Mouse (Mus musculus) adrenal gland, adult 18-20 months (tissue): ENCODE measurements around the gene Zfp64. TPM values are rescaled to one million over a fixed set of nuclear protein-coding genes. Genes with fewer than 3 reads are reported as not detected.
A peak's percentile ranks its signal among the peaks of the same experiment; 100 is the strongest.

Experiments used
- DNase-seq, 2 experiments: peaks; one replicate each; pipeline ENCODE4 v3.0.0; 2021 to 2022; ENCODE audit warnings: low spot score in 2 of 2
- long read RNA-seq, 2 experiments: library from polyadenylated mRNA; stranded (forward); transcript quantifications; one replicate each; pipeline ENCODE4 v2.0.0; 2021
- total RNA-seq, 2 experiments: library from RNA; stranded (reverse); gene quantifications; 1 replicate in 1 of 2; 2 replicates in 1 of 2; pipeline ENCODE4 v1.2.3; 2021

Zfp64 gene
- 10 to 100 TPM; 13.6 to 15.0 TPM for total RNA-seq
- long read RNA-seq, experiment 1, transcript Zfp64-201 (6 exons, 2,438 nt) = major isoform, 24 of 28 reads
- long read RNA-seq, experiment 1, partial matches to known transcripts = 1 of 28 reads
- long read RNA-seq, experiment 1, other reads (novel, unspliced or antisense) = 0 of 28 reads
- long read RNA-seq, experiment 2, transcript Zfp64-201 (6 exons, 2,438 nt) = major isoform, 32 of 40 reads
- long read RNA-seq, experiment 2, partial matches to known transcripts = 4 of 40 reads
- long read RNA-seq, experiment 2, other reads (novel, unspliced or antisense) = 2 of 40 reads

DNA sequence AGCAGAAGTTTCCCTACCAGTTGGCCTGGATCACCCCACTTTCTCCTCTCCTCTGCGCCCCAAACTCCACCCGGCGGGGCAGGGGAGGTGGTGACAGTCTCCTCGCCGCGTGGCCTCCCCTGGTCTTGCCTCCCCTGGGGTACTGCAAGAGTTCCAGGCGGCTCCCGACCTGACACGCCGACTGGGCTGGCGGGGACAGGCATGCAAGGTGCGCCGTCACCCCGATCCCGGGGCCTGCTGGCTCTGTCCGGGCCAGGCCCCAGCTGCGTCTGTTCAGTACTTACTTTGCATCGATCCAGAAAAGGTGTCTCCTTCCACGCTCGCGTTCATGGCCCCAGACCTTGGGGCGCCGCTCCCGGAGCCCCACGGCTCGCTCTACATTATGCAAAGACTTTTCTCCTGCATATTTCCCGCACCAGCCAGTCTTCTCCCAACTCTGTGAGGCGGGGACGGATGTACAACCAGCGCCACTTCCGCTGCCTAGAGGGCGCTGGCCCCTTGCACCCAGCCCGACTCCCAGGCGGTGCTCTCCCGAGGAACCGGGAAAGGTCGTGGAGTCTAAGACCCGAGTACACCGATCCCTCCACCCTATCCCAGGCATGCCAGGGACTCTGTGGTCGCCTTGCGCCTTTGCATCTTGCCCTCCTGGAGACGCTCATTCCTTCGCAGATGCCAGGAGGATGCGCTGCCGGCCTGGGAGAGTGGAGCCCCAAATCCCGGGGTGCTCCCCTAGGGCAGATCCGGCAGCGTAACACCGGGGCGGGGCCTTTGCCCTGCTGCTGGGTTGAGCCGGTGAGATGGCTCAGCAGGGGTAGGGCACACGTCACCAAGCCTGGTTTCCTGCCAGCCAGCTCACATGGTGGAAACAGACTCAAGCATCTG is at the start of gene Zfp64:
Gene Zfp64, minus strand, starts transcription at position 753 of the 882 bp plus-strand sequence.
- DNase-seq = peak; percentile 78 to 89

DNA sequence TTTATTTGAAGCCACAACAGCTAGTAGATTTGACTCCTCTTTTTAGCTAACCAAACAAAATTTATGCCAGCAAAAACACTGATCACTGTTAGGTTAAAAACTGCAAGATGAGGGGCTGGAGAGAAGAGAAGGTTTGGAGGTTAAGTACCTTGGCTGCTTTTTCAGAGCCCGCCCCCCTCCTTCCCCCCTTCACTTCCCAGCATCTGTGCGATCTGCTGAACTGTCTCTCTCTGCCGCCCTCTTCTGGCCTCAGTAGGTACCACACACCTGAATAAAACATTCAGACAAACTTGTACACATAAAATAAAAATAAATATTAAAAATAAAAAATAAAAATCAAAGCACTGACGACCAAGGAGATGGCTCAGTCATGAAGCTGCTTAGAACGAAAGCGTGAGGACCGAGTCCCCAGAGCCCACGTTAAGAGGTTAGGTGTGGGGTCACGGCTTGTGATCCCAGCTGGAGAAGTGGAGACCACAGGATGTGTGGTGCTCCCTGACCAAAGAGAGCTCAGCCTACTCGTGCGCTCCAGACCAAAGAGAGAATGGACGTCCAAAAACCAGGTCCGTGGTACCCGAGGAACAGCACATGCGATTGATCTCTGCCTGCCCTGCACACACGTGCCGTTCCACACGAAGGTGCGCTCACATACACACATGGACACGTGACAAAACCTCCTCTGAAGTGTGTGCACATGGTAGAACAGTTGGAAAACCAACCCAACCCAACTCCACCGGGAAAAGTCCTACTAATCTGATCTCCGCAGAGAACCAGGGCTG is 37.4 kb upstream of the Zfp64 start:
- no peak for DNase-seq

DNA sequence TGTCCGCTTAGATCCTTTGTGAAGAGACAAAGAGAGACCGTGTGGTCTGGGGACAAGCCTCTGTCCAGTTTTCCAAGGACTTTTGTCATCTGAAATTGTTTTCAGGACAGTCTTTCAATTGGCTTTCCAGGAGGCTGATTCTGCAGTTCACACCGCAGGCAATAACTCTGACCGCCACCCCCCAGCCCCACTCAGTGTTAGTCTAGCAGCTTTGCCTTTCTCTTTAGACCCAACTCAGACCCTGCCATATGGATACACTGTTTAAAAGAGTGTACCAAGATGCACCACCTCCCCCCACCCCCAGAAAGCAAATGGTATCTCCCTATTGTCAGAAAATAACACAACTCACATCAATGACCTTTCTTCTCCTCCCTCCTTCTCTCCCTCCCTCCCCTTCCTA is 35.6 kb upstream of the Zfp64 start:
- no peak for DNase-seq

DNA sequence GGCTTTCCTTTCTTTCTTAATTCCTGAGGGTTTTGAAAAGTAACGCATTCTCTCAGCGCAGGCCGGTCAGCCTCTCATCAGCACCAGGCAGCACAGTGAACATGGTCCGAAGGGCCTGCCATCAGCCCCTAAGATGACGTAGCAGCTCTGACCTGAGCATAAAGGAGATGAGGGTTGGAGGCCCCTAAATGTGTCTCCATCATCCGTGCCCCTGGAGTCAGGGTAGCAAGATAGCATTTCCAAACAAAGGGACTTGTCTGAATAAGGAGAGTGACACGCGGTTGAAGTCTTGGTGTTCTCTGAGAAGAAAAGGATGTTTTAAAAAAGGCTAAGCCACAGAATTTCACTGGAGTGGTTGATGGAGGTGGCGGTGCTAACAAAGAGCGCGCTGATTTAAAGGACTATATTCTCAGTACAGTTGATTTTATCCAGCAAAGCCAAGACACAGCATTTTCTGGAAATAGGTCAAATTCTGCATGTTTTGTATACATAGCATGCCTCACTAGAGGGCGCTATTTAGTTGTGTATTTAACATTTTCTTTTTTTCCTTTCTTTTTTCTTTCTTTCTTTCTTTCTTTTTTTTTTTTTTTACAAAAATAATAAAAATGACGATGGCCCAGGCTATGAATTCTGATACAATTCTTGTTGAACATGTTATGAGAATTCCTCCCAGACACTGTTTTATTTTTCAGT is 34.8 kb upstream of the Zfp64 start:
- DNase-seq = no peak

DNA sequence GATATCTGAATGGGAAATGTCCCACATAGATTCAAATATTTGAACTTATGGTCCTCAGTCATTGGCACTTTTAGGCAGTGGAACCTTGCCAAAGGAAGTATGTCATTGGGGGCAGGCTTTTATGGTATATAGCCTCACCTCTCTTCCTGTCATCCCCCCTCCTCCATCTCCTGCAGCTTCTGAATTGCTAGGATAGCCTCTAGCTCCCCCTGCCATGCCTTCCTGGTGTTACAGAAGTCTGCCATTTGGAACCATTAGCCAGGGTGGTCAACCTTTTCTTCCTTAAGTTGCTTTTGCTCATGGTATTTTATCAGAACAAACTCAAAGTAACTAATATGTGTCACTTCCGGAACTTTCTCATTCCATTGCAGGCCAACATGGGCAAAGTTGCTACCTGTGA is 32.7 kb upstream of the Zfp64 start:
- no peak for DNase-seq

DNA sequence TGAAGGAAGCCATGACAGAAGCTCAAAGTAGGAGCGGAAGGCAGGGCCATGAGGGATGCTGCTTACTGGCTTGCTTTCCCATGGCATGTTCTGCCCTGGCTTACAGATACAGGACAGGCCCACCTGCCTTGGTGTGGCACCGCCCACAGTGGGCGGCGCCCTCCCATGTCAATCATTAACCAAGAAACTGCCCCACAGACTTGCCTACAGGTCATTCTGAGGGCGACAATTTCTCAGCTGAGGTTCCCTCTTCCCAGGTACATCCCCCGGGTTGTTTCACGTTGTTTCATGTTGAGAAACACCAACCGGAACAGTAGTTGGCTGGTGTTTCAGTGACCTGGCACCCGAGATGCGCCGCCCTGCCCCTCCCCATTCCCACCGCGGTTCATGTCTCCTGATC is 32.0 kb upstream of the Zfp64 start:
- DNase-seq = no peak

DNA sequence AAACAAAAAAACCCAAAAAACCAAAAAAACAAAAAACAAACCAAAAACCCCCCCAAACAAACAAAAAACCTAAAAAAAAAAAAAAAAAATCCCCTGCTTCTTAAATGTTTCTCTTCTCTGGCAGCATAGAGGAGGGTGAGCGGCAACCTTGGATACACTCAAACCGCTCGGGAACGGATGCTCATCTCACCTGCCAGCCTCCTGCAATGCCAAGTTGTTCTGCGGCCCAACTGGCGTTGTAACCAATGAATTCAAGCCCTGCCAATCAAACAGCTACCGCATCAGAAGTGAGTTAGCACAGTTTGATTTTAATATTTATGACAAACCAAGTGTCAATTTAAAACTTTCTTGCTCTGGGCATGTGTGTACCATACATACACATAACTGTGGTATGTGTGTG is 26.6 kb upstream of the Zfp64 start:
- no peak for DNase-seq

DNA sequence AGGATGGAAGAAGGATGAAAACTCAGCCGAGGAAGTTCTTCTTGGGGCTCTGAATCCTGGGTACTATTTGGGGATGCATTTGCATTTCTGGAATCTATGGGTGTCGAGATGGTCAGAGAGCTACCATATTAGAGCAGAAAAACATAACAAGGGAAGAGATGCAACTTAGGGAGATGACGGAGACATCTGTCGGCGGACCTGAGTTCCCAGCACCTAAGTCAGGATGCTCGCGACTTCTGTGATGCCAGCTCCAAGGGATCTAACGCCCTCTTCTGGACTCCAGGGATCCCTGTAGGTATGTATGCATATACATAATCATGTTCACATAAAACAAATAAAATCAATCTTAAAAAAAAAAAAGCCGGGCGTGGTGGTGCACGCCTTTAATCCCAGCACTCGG is 26.1 kb upstream of the Zfp64 start:
- no peak for DNase-seq

DNA sequence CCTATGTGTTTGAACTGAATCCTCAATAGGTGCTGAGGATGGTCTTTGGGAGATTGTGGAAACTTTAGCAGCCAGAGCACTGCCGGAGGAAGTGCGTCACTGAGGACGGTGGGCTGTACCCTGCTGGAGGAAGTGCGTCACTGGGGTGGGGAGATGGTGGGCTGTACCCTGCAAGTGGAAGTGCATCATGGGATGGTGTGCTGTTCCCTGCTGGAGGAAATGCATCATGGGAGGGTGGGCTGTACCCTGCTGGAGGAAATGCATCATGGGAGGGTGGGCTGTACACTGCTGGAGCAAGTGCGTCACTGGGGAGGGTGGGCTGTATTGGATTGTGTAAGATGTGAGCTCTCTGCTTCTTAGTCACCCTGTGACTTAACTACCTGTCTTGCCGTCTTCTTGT is 25.5 kb upstream of the Zfp64 start:
- DNase-seq = no peak

DNA sequence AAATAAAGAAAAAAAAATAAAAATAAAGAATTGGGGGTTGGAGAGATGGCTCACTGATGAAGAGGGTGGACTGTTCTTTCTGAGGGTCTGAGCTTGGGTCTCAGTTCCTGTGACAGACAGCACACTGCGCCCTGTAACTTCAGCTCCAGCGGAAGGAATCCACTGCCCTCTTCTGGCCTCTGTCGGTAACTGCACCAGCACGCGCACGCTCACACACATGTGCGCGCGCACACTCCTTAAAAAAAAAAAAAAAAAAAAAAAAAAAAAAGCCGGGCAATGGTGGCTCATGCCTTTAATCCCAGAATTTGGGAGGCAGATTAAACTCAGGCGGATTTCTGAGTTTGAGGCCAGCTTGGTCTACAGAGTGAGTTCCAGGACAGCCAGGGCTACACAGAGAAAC is 24.4 kb upstream of the Zfp64 start:
- DNase-seq = no peak

DNA sequence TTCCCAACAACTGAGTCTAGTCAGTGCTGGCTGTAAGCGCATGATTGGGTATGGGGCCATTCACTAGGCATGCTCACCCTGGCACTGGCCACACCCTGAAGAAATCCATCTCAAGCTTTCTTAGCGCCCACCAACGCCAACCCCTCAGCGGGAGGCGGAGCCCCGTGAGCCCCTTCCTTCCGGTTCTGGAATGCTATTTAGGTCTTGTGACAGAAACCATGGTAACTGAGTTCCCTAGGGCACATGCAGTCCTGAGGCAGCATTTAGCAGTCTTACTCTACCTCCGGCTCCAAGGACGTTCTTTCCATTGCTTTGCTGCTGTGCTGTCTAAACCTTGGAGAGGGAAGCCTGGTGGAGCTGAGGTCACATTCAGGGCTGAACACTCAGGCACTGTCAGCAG is 22.6 kb upstream of the Zfp64 start:
- peak in 1 of 2 experiments; percentile 6 for DNase-seq

DNA sequence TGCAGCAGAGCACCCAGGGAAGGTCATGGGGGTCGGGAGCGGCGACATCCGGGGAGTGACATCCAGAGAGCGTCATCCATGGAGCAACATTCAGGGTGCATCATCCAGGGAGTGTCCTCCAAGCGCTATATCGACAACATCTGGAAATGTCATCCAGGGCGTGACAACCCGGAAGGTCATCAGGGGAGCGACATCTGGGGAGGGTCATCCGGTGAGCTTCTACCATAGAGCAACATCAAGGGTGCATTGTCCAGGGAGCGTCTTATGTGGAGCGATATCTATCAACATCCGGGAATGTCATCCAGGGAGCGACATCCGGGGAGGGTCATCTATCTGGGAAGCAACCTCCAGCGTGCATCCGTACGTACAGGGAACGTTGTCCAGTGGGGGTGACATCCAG is 14.7 kb upstream of the Zfp64 start:
- no peak for DNase-seq

DNA sequence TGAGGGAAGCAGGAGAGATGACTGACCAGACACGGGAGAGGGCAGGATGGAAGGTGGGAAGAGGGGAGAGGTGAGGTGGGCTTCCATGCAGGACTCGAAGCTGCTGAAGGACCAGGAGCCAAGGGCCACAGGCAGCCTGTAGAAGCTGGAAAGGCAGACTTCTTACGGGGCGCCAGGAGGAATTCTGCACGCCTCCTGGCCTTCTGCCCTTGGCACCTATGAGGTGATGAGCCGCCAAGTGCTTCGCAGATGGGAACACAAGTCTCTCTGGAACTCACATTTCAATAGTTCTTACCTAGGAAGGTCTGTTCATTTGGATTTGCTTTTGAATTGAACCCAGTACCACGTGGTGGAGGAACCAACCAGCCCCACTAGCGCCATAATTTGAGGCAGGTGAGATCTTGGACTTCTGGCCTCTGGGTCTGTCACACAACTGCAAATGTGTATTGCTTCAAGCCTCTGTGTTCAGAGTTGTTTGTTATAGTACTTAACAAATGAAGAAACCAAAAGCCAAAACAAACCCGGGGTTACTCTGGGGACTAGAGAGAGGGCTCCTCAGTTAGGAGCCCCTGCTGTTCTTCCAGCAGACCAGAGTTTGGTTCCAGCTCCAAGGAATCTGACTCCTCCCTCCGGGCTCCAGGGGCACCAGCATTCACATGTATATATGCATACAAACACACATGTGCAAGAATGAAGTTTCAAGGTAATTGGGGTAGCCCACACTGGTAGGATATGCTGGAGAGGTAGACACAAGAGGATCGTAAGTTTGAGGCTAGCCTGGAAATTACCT is 12.9 kb upstream of the Zfp64 start:
- no peak for DNase-seq

DNA sequence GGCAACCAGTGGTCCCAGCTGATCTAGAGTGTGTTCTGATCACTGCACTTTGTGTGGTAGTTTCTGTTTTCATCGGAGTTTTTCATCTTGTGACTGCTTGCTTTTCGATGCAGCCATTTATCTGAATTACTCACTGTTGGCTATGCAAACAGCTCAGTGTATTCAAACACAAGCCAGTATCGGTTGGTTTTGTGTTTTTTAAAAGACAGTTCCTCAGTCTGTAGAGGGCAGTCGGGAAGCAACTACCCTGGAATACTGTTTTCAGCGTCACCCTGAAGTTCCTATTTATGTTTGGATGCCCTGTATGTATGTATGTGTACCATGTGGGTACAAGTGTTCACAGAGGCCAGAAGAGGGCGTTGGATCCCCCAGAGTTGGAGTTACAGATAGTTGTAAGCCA is 11.1 kb upstream of the Zfp64 start:
- DNase-seq = no peak

DNA sequence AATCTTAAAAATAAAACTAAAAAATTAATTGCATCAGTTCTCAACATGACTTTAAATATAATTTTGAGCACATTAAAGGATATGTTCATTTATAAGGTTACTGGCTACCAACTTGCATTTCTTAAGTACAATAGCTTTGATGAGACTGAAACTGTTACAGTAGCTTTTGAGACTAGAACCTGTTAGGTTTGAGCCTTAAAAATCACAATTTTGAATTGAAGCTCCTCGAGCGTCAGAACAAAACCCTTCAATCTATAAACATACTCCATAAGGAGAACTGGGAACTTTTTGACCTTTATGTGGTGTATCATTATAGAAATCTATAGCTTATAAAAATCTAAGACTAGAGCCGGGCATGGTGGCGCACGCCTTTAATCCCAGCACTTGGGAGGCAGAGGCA is 9.5 kb upstream of the Zfp64 start:
- DNase-seq = no peak

DNA sequence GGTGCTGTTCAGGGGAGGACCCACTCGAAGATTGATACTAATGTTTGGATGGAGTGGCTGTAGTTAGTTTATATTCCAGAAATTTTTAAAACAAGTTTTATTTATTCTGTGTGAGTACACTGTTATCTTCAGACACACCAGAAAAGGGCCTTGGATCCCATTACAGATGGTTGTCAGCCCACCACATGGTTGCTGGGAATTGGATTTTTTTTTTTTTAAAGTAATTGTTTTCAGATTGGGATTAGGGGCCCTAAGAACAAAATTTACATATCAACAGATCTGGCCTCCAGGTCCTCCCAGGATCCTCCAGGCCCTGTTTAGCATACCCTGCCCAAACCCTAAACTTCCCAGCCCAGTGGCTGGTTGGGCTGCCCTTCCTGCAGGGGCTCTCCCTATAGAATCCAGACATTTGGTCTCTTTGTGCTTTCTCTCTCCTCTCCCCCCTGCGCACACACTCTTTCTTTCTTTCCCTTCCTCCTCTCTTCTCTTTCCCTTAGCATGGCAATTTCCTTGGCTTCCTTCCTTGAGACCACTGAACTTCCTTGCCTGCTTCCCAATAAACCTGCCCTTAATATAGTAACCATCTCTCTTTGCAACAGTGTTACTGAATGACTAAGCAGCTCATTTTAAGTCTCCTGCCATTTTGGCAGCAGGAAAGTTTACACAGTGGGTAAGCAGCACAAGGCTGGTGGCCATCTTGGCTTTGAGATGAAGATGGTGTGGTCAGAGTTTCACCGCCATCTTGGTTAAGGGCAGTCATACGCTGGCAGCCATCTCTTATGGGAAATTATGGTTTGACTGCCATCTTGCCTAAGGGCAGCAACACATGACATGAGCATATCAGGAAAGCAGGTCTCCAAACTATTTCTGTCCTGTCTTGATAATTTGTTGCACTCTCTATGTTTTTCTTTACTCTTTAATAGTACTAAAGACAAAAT is 6.6 kb upstream of the Zfp64 start:
- no peak for DNase-seq

DNA sequence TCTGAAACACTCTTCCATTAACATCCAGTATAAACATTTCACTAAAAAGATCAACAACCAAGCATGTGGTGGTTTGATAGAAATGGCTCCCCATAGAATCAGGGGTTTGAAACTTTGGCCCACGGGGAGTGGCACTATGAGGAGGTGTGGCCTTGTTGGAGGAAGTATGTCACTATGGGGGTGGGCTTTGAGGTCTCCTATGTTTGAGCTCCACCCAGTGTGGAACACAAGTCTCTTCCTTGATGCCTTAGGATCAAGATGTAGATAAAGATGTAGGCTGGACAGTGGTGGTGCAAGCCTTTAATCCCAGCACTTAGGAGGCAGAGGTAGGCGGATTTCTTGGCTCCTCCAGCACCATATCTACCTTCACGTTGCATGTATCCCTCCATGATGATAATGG is 5.4 kb upstream of the Zfp64 start:
- no peak for DNase-seq

DNA sequence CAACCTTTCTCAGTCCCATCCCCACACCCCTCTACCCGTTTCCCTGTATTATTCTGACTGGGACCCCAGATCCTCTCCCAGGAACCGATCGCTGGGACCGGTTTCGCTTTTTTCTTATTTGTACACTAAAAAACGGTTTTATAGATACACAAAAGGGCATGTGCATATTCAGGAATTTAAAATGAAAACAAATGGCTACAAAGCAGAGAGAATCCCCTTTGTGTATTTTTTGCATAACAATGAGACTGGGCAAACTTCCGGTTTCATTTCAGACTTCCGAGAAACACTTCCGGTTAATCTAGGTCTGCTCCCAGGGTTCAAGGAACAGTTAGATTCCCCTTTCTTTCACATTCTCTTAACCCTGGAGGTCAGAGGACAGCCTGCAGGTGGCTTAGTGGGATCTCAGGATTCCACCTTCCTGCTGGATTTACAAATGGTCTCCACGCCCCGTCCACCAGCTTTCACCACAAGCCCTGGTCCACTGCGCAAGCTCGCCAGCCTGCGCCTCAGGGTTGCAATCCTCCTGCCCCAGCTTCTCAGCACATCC is 4.0 kb upstream of the Zfp64 start:
- no peak for DNase-seq

DNA sequence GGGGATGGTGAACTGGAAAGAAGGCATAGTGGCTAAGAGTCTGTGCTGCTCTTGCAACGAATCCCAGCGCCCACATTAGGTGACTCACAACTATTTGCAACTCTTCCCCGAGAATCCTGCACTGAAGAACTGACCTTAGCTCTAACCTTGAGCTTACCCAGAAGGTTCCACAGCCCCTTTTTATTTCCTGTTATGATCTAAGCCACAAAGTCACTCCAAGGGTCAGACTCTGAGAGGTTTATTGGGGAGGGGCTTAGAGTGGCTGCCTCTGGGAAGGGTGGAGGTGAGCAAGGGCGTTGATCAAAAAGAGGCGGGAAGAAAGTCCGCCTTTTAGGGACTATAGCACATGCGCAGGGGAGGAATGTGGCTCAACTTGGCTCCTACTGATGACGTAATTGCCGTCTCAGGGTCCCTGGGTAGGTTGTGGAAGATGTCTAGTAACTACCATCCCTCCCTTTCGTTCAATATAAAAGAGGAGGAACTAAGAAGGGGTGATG is 511 bp upstream of the Zfp64 start:
- no peak for DNase-seq
